Mouse (Mus musculus): ENCODE measurements at regions not wholly inside any gene's neighbourhood (a gene's known extent, or its start where the extent isn't known, plus 50 kb on each side); places are given as distances from the start of the nearest gene placed in this dataset.
A peak's percentile ranks its signal among the peaks of the same experiment; 100 is the strongest.

GRCm38 (mm10) chr14:94860191-94860590 lies 969.7 kb upstream of the Pcdh9 start:
- no peak overlapping the region for H3K4me2 ChIP-seq (ENCODE audit: low read depth, low read length, severe bottlenecking)
- no peaks in the 10 kb centered on the region for H3K27me3 ChIP-seq (ENCODE audit: control insufficient read depth, insufficient read depth, low read length)
- DNase-seq (ENCODE audit: low spot score): no peak
- H3K9me3 ChIP-seq (ENCODE audit: control insufficient read depth, low read length): no peaks in the 10 kb centered on the region
- no peaks in the 10 kb centered on the region for H3K36me3 ChIP-seq (ENCODE audit: control insufficient read depth, insufficient read depth, low read length)
- H3K27ac ChIP-seq (ENCODE audit: low read depth, low read length): no peak overlapping the region
- ATAC-seq (replicated peaks; ENCODE audit: low FRiP score): no peak
- no peaks in the 10 kb centered on the region for H3K4me1 ChIP-seq (replicated peaks; ENCODE audit: control insufficient read depth, insufficient read depth, low read length)
- H3K4me3 ChIP-seq (ENCODE audit: low read depth, low read length): no peak overlapping the region
- H3K9ac ChIP-seq (ENCODE audit: low read length): no peak overlapping the region

GRCm38 (mm10) chr14:94869011-94869410 lies 978.5 kb upstream of the Pcdh9 start:
- ATAC-seq (replicated peaks; ENCODE audit: low FRiP score) (no peak), DNase-seq (ENCODE audit: low spot score) (no peak)
- Histone ChIP-seq H3K4me1 (replicated peaks; ENCODE audit: control insufficient read depth, insufficient read depth, low read length) (no peaks in the 10 kb centered on the region), H3K4me2 (ENCODE audit: low read depth, low read length, severe bottlenecking) (no peak overlapping the region), H3K27ac (ENCODE audit: low read depth, low read length) (no peak overlapping the region), H3K27me3 (ENCODE audit: control insufficient read depth, insufficient read depth, low read length) (no peaks in the 10 kb centered on the region), H3K36me3 (ENCODE audit: control insufficient read depth, insufficient read depth, low read length) (no peaks in the 10 kb centered on the region), H3K4me3 (ENCODE audit: low read depth, low read length) (no peak overlapping the region), H3K9me3 (ENCODE audit: control insufficient read depth, low read length) (no peaks in the 10 kb centered on the region), H3K9ac (ENCODE audit: low read length) (no peak overlapping the region)
- 32% methylated on average over 2 of the region's 2 CpGs for WGBS

GRCm38 (mm10) chr14:94886054-94886453 lies 995.0 kb upstream of the 4921530L21Rik start:
- H3K4me3 ChIP-seq (ENCODE audit: low read depth, low read length): no peak overlapping the region
- H3K27ac ChIP-seq (ENCODE audit: low read depth, low read length): no peak overlapping the region
- no peaks in the 10 kb centered on the region for H3K4me1 ChIP-seq (replicated peaks; ENCODE audit: control insufficient read depth, insufficient read depth, low read length)
- DNase-seq (ENCODE audit: low spot score) (no peak), ATAC-seq (replicated peaks; ENCODE audit: low FRiP score) (no peak)
- WGBS: 69% methylated on average over 3 of the region's 3 CpGs
- H3K4me2 ChIP-seq (ENCODE audit: low read depth, low read length, severe bottlenecking): no peak overlapping the region
- H3K9me3 ChIP-seq (ENCODE audit: control insufficient read depth, low read length): no peaks in the 10 kb centered on the region
- H3K36me3 ChIP-seq (ENCODE audit: control insufficient read depth, insufficient read depth, low read length): no peaks in the 10 kb centered on the region
- no peaks in the 10 kb centered on the region for H3K27me3 ChIP-seq (ENCODE audit: control insufficient read depth, insufficient read depth, low read length)
- no peak overlapping the region for H3K9ac ChIP-seq (ENCODE audit: low read length)

- H3K27me3 ChIP-seq (ENCODE audit: control insufficient read depth, insufficient read depth, low read length): no peaks in the 10 kb centered on the region
- ATAC-seq (replicated peaks; ENCODE audit: low FRiP score): no peak
- no peak for DNase-seq (ENCODE audit: low spot score)
- H3K27ac ChIP-seq (ENCODE audit: low read depth, low read length): no peak overlapping the region
- WGBS: 69% methylated on average over 3 of the region's 3 CpGs
- H3K9ac ChIP-seq (ENCODE audit: low read length): no peak overlapping the region
- no peaks in the 10 kb centered on the region; the same call in 1 of the 2 replicates for H3K4me1 ChIP-seq (replicated peaks; ENCODE audit: control insufficient read depth, insufficient read depth, low read length)
- no peaks in the 10 kb centered on the region for H3K9me3 ChIP-seq (ENCODE audit: control insufficient read depth, low read length)
- H3K4me3 ChIP-seq (ENCODE audit: low read depth, low read length): no peak overlapping the region
- no peaks in the 10 kb centered on the region for H3K36me3 ChIP-seq (ENCODE audit: control insufficient read depth, insufficient read depth, low read length)
- no peak overlapping the region for H3K4me2 ChIP-seq (ENCODE audit: low read depth, low read length, severe bottlenecking)
These were observed 985.7 kb upstream of the 4921530L21Rik start for GRCm38 (mm10) chr14:94895261-94895769.

- H3K9ac ChIP-seq (ENCODE audit: low read length): no peak overlapping the region
- no peak overlapping the region for H3K4me2 ChIP-seq (ENCODE audit: low read depth, low read length, severe bottlenecking)
- H3K36me3 ChIP-seq (ENCODE audit: control insufficient read depth, insufficient read depth, low read length): no peaks in the 10 kb centered on the region
- H3K4me1 ChIP-seq (replicated peaks; ENCODE audit: control insufficient read depth, insufficient read depth, low read length): no peaks in the 10 kb centered on the region; the same call in 1 of the 2 replicates
- H3K27me3 ChIP-seq (ENCODE audit: control insufficient read depth, insufficient read depth, low read length): no peaks in the 10 kb centered on the region
- H3K9me3 ChIP-seq (ENCODE audit: control insufficient read depth, low read length): no peaks in the 10 kb centered on the region
- 37% methylated on average over 6 of the region's 6 CpGs for WGBS
- H3K27ac ChIP-seq (ENCODE audit: low read depth, low read length): no peak overlapping the region
- H3K4me3 ChIP-seq (ENCODE audit: low read depth, low read length): no peak overlapping the region
- DNase-seq (ENCODE audit: low spot score) (no peak), ATAC-seq (replicated peaks; ENCODE audit: low FRiP score) (peak; percentile 51; the same call in 1 of the 2 replicates)
These were observed 982.3 kb upstream of the 4921530L21Rik start for GRCm38 (mm10) chr14:94898667-94899281.

GRCm38 (mm10) chr14:94912326-94912725 lies 968.7 kb upstream of the 4921530L21Rik start:
- Histone ChIP-seq H3K9me3 (ENCODE audit: control insufficient read depth, low read length) (no peaks in the 10 kb centered on the region), H3K9ac (ENCODE audit: low read length) (no peak overlapping the region), H3K36me3 (ENCODE audit: control insufficient read depth, insufficient read depth, low read length) (no peaks in the 10 kb centered on the region), H3K27ac (ENCODE audit: low read depth, low read length) (no peak overlapping the region), H3K27me3 (ENCODE audit: control insufficient read depth, insufficient read depth, low read length) (no peaks in the 10 kb centered on the region), H3K4me2 (ENCODE audit: low read depth, low read length, severe bottlenecking) (no peak overlapping the region), H3K4me1 (replicated peaks; ENCODE audit: control insufficient read depth, insufficient read depth, low read length) (no peaks in the 10 kb centered on the region), H3K4me3 (ENCODE audit: low read depth, low read length) (no peak overlapping the region)
- ATAC-seq (replicated peaks; ENCODE audit: low FRiP score) (no peak), DNase-seq (ENCODE audit: low spot score) (no peak)
- 100% methylated on average over 1 of the region's 1 CpGs for WGBS

- Histone ChIP-seq H3K9ac (ENCODE audit: low read length) (no peak overlapping the region), H3K27ac (ENCODE audit: low read depth, low read length) (no peak overlapping the region), H3K9me3 (ENCODE audit: control insufficient read depth, low read length) (no peaks in the 10 kb centered on the region), H3K4me1 (replicated peaks; ENCODE audit: control insufficient read depth, insufficient read depth, low read length) (no peaks in the 10 kb centered on the region), H3K27me3 (ENCODE audit: control insufficient read depth, insufficient read depth, low read length) (no peaks in the 10 kb centered on the region), H3K4me2 (ENCODE audit: low read depth, low read length, severe bottlenecking) (no peak overlapping the region), H3K4me3 (ENCODE audit: low read depth, low read length) (no peak overlapping the region), H3K36me3 (ENCODE audit: control insufficient read depth, insufficient read depth, low read length) (no peaks in the 10 kb centered on the region)
- ATAC-seq (replicated peaks; ENCODE audit: low FRiP score) (no peak), DNase-seq (ENCODE audit: low spot score) (no peak)
- WGBS: 91% methylated on average over 3 of the region's 3 CpGs
These were observed 939.6 kb upstream of the 4921530L21Rik start for GRCm38 (mm10) chr14:94941416-94941815.
